Mouse (Mus musculus) right cerebral cortex, postnatal 25 days (tissue): Measurements from ENCODE around the gene Exoc1.
A peak's percentile ranks its signal among the peaks of the same experiment; 100 is the strongest.

Source experiments
- DNase-seq: peaks from one replicate; pipeline ENCODE4 v3.0.0; 2022

Exoc1 gene

GRCm38 (mm10) chr5:76529040-76529703 lies at the start of gene Exoc1:
TSS of gene Exoc1 (plus strand) at chr5:76529311.
- DNase-seq, result peak; percentile 91

GRCm38 (mm10) chr5:76483811-76484210 lies 45.3 kb upstream of the Exoc1 start, which contains the start of gene Gm7271:
TSS of gene Gm7271 (plus strand) at chr5:76484040.
- no peak for DNase-seq

- no peak for DNase-seq
Observed at GRCm38 (mm10) chr5:76495126-76495525, 34.0 kb upstream of the Exoc1 start.

GRCm38 (mm10) chr5:76522446-76522845 lies 6.7 kb upstream of the Exoc1 start:
- DNase-seq, result no peak

GRCm38 (mm10) chr5:76524623-76525022 lies 4.5 kb upstream of the Exoc1 start:
- no peak for DNase-seq

GRCm38 (mm10) chr5:76525066-76525465 lies 4.0 kb upstream of the Exoc1 start:
- no peak for DNase-seq

GRCm38 (mm10) chr5:76525829-76526228 lies 3.3 kb upstream of the Exoc1 start:
- no peak for DNase-seq

- no peak for DNase-seq
Observed at GRCm38 (mm10) chr5:76529704-76530066, 574 bp downstream of the Exoc1 start.

GRCm38 (mm10) chr5:76533186-76533585 lies 4.1 kb downstream of the Exoc1 start:
- no peak for DNase-seq

GRCm38 (mm10) chr5:76536231-76536630 lies 7.1 kb downstream of the Exoc1 start:
- DNase-seq, result no peak

- DNase-seq, result peak; percentile 26
Observed at GRCm38 (mm10) chr5:76537578-76537977, 8.5 kb downstream of the Exoc1 start.

GRCm38 (mm10) chr5:76540181-76540580 lies 11.1 kb downstream of the Exoc1 start:
- peak; percentile 23 for DNase-seq

- DNase-seq, result no peak
Observed at GRCm38 (mm10) chr5:76540842-76541241, 11.7 kb downstream of the Exoc1 start.

- no peak for DNase-seq
Observed at GRCm38 (mm10) chr5:76543200-76543599, 14.1 kb downstream of the Exoc1 start.

GRCm38 (mm10) chr5:76550426-76550825 lies 21.3 kb downstream of the Exoc1 start:
- no peak for DNase-seq

- peak; percentile 52 for DNase-seq
Observed at GRCm38 (mm10) chr5:76565321-76565720, 36.2 kb downstream of the Exoc1 start.

GRCm38 (mm10) chr5:76574251-76574650 lies 45.1 kb downstream of the Exoc1 start:
- DNase-seq, result no peak

GRCm38 (mm10) chr5:76577026-76577425 lies 47.9 kb downstream of the Exoc1 start:
- DNase-seq, result no peak

GRCm38 (mm10) chr5:76585378-76585777 lies 56.3 kb downstream of the Exoc1 start:
- no peak for DNase-seq

GRCm38 (mm10) chr5:76588551-76589283 lies 59.6 kb downstream of the Exoc1 start, which contains the start of gene Cep135:
TSS of gene Cep135 (plus strand) at chr5:76588698.
- DNase-seq, result peak; percentile 85

GRCm38 (mm10) chr5:76589311-76589710 lies 60.2 kb downstream of the Exoc1 start:
- DNase-seq, result no peak

GRCm38 (mm10) chr5:76590009-76590408 lies 60.9 kb downstream of the Exoc1 start:
- no peak for DNase-seq

- DNase-seq, result no peak
Observed at GRCm38 (mm10) chr5:76591885-76592284, 62.8 kb downstream of the Exoc1 start.

- DNase-seq, result no peak
Observed at GRCm38 (mm10) chr5:76609702-76610370, 80.7 kb downstream of the Exoc1 start.
